Mouse (Mus musculus): ENCODE data around the gene Map3k12.

DNA sequence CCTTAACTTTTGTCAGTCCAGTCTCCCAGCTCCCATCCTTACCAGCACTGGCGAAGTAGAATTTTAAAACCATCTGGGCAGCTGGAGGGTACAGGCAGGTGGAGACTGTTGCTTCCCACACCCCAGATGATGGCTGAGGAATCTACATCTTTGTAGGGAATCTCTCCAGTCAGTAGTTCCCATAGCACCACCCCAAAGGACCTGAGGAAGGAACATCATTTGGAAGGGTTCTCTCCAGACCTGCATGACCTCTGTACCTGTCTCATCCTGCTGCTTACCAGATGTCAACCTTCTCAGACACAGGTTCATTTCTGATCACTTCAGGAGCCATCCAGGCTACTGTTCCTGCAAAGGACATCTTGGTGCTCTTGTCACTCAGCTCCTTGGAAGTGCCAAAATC, 13.4 kb downstream of the Map3k12 start, which contains the start of gene Gm10337:
- TF ChIP-seq CTCF (IDR thresholded peaks at IDR 0.05; ENCODE audit: low read depth) (no peak), EP300 (IDR thresholded peaks at IDR 0.05; ENCODE audit: low read depth) (no peak)
